Mouse (Mus musculus): Measurements from ENCODE around the gene Htr1f. TPM values are rescaled to one million over a fixed set of nuclear protein-coding genes. Genes with fewer than 3 reads are reported as not detected.

The Htr1f gene
- polyA plus RNA-seq, 1 experiment, result not detected

- Histone ChIP-seq H3K27me3 (ENCODE audit: control insufficient read depth, insufficient read depth, insufficient read length) (no peaks in the 10 kb centered on the region), H3ac (ENCODE audit: control insufficient read depth, insufficient read length, low read depth) (no peak overlapping the region), H3K79me2 (ENCODE audit: control insufficient read depth, insufficient read depth) (no peaks in the 10 kb centered on the region), H3K79me3 (ENCODE audit: low read depth) (no peaks in the 10 kb centered on the region), H3K36me3 (ENCODE audit: control insufficient read depth, insufficient read depth) (no peaks in the 10 kb centered on the region), H3K4me3 (ENCODE audit: insufficient read depth, poor library complexity, severe bottlenecking) (no peak overlapping the region)
- TF ChIP-seq MAX (IDR thresholded peaks at IDR 0.05) (no peak), USF1 (IDR thresholded peaks at IDR 0.05; ENCODE audit: low read depth) (no peak), CTCF (IDR thresholded peaks at IDR 0.05; ENCODE audit: control insufficient read depth, insufficient read depth, insufficient read length) (no peak), MYOG (IDR thresholded peaks at IDR 0.05; ENCODE audit: control insufficient read depth, extremely low read depth, insufficient read length) (no peak), MYOD1 (IDR thresholded peaks at IDR 0.05; ENCODE audit: control insufficient read depth, insufficient read length, low read depth) (no peak), FOSL1 (IDR thresholded peaks at IDR 0.05; ENCODE audit: insufficient read depth, low read length, poor library complexity, severe bottlenecking) (no peak), CEBPB (IDR thresholded peaks at IDR 0.05; ENCODE audit: low read depth) (no peak)
Observed at GRCm38 (mm10) chr16:64941646-64942195, 163.9 kb downstream of the Htr1f start.

GRCm38 (mm10) chr16:64934793-64935192 lies 170.9 kb downstream of the Htr1f start:
- Histone ChIP-seq H3K79me3 (ENCODE audit: low read depth) (no peaks in the 10 kb centered on the region), H3K27me3 (ENCODE audit: control insufficient read depth, insufficient read depth, insufficient read length) (no peaks in the 10 kb centered on the region), H3ac (ENCODE audit: control insufficient read depth, insufficient read length, low read depth) (no peak overlapping the region), H3K36me3 (ENCODE audit: control insufficient read depth, insufficient read depth) (no peaks in the 10 kb centered on the region), H3K79me2 (ENCODE audit: control insufficient read depth, insufficient read depth) (no peaks in the 10 kb centered on the region), H3K4me3 (ENCODE audit: insufficient read depth, poor library complexity, severe bottlenecking) (no peak overlapping the region)
- TF ChIP-seq MAX (IDR thresholded peaks at IDR 0.05) (no peak), MYOD1 (IDR thresholded peaks at IDR 0.05; ENCODE audit: control insufficient read depth, insufficient read length, low read depth) (no peak), MYOG (IDR thresholded peaks at IDR 0.05; ENCODE audit: control insufficient read depth, extremely low read depth, insufficient read length) (no peak), FOSL1 (IDR thresholded peaks at IDR 0.05; ENCODE audit: insufficient read depth, low read length, poor library complexity, severe bottlenecking) (no peak), CTCF (IDR thresholded peaks at IDR 0.05; ENCODE audit: control insufficient read depth, insufficient read depth, insufficient read length) (no peak), CEBPB (IDR thresholded peaks at IDR 0.05; ENCODE audit: low read depth) (no peak), USF1 (IDR thresholded peaks at IDR 0.05; ENCODE audit: low read depth) (no peak)

GRCm38 (mm10) chr16:64934011-64934410 lies 171.6 kb downstream of the Htr1f start:
- H3K79me3 ChIP-seq (ENCODE audit: low read depth), result no peaks in the 10 kb centered on the region
- no peak overlapping the region for H3ac ChIP-seq (ENCODE audit: control insufficient read depth, insufficient read length, low read depth)
- no peaks in the 10 kb centered on the region for H3K79me2 ChIP-seq (ENCODE audit: control insufficient read depth, insufficient read depth)
- H3K27me3 ChIP-seq (ENCODE audit: control insufficient read depth, insufficient read depth, insufficient read length), result no peaks in the 10 kb centered on the region
- TF ChIP-seq MYOG (IDR thresholded peaks at IDR 0.05; ENCODE audit: control insufficient read depth, extremely low read depth, insufficient read length) (no peak), FOSL1 (IDR thresholded peaks at IDR 0.05; ENCODE audit: insufficient read depth, low read length, poor library complexity, severe bottlenecking) (no peak), CEBPB (IDR thresholded peaks at IDR 0.05; ENCODE audit: low read depth) (no peak), CTCF (IDR thresholded peaks at IDR 0.05; ENCODE audit: control insufficient read depth, insufficient read depth, insufficient read length) (no peak), MYOD1 (IDR thresholded peaks at IDR 0.05; ENCODE audit: control insufficient read depth, insufficient read length, low read depth) (no peak), USF1 (IDR thresholded peaks at IDR 0.05; ENCODE audit: low read depth) (no peak), MAX (IDR thresholded peaks at IDR 0.05) (no peak)
- H3K36me3 ChIP-seq (ENCODE audit: control insufficient read depth, insufficient read depth), result no peaks in the 10 kb centered on the region
- no peak overlapping the region for H3K4me3 ChIP-seq (ENCODE audit: insufficient read depth, poor library complexity, severe bottlenecking)

GRCm38 (mm10) chr16:64923500-64923899 lies 182.2 kb downstream of the Htr1f start:
- no peak for TF ChIP-seq CEBPB (IDR thresholded peaks at IDR 0.05; ENCODE audit: low read depth)
- no peak for TF ChIP-seq MAX (IDR thresholded peaks at IDR 0.05)
- TF ChIP-seq MYOD1 (IDR thresholded peaks at IDR 0.05; ENCODE audit: control insufficient read depth, insufficient read length, low read depth), result no peak
- no peak for TF ChIP-seq CTCF (IDR thresholded peaks at IDR 0.05; ENCODE audit: control insufficient read depth, insufficient read depth, insufficient read length)
- TF ChIP-seq MYOG (IDR thresholded peaks at IDR 0.05; ENCODE audit: control insufficient read depth, extremely low read depth, insufficient read length), result no peak
- TF ChIP-seq USF1 (IDR thresholded peaks at IDR 0.05; ENCODE audit: low read depth), result no peak
- no peak for TF ChIP-seq FOSL1 (IDR thresholded peaks at IDR 0.05; ENCODE audit: insufficient read depth, low read length, poor library complexity, severe bottlenecking)

GRCm38 (mm10) chr16:64908747-64909146 lies 196.9 kb downstream of the Htr1f start:
- Histone ChIP-seq H3K36me3 (ENCODE audit: control insufficient read depth, insufficient read depth) (no peaks in the 10 kb centered on the region), H3K79me3 (ENCODE audit: low read depth) (no peaks in the 10 kb centered on the region), H3K27me3 (ENCODE audit: control insufficient read depth, insufficient read depth, insufficient read length) (no peaks in the 10 kb centered on the region), H3K79me2 (ENCODE audit: control insufficient read depth, insufficient read depth) (no peaks in the 10 kb centered on the region), H3K4me3 (ENCODE audit: insufficient read depth, poor library complexity, severe bottlenecking) (no peak overlapping the region), H3ac (ENCODE audit: control insufficient read depth, insufficient read length, low read depth) (no peak overlapping the region)
- no peak for TF ChIP-seq USF1 (IDR thresholded peaks at IDR 0.05; ENCODE audit: low read depth)
- no peak for TF ChIP-seq CEBPB (IDR thresholded peaks at IDR 0.05; ENCODE audit: low read depth)
- no peak for TF ChIP-seq CTCF (IDR thresholded peaks at IDR 0.05; ENCODE audit: control insufficient read depth, insufficient read depth, insufficient read length)
- no peak for TF ChIP-seq MYOD1 (IDR thresholded peaks at IDR 0.05; ENCODE audit: control insufficient read depth, insufficient read length, low read depth)
- no peak for TF ChIP-seq MYOG (IDR thresholded peaks at IDR 0.05; ENCODE audit: control insufficient read depth, extremely low read depth, insufficient read length)
- TF ChIP-seq MAX (IDR thresholded peaks at IDR 0.05), result no peak
- TF ChIP-seq FOSL1 (IDR thresholded peaks at IDR 0.05; ENCODE audit: insufficient read depth, low read length, poor library complexity, severe bottlenecking), result no peak

More at GRCm38 (mm10) chr16:64923500-64923899, 182.2 kb downstream of the Htr1f start:
- H3K4me3 ChIP-seq (ENCODE audit: insufficient read depth, poor library complexity, severe bottlenecking), result no peak overlapping the region
- H3K27me3 ChIP-seq (ENCODE audit: control insufficient read depth, insufficient read depth, insufficient read length), result no peaks in the 10 kb centered on the region
- no peaks in the 10 kb centered on the region for H3K79me3 ChIP-seq (ENCODE audit: low read depth)
- no peak overlapping the region for H3ac ChIP-seq (ENCODE audit: control insufficient read depth, insufficient read length, low read depth)
- no peaks in the 10 kb centered on the region for H3K79me2 ChIP-seq (ENCODE audit: control insufficient read depth, insufficient read depth)
- no peaks in the 10 kb centered on the region for H3K36me3 ChIP-seq (ENCODE audit: control insufficient read depth, insufficient read depth)

Measured in C2C12 (cell line).